Mouse (Mus musculus) ZHBTc4 (cell line): ENCODE results near the gene Nelfe.

Experiments used
- DNase-seq: peaks from one replicate; pipeline ENCODE4 v3.0.0-alpha.2; 2011; ENCODE audit warnings: low read depth, low spot score

Gene Nelfe

GRCm38 (mm10) chr17:34847192-34847591 lies 3.0 kb upstream of the Nelfe start:
- no peak for DNase-seq

GRCm38 (mm10) chr17:34847615-34848014 lies 2.6 kb upstream of the Nelfe start:
- DNase-seq = no peak

- no peak for DNase-seq
Measured at GRCm38 (mm10) chr17:34850517-34851125, 430 bp downstream of the Nelfe start.

- no peak for DNase-seq
Measured at GRCm38 (mm10) chr17:34853511-34853910, 3.3 kb downstream of the Nelfe start.

GRCm38 (mm10) chr17:34854761-34855160 lies 4.6 kb downstream of the Nelfe start:
- DNase-seq = no peak

DNA sequence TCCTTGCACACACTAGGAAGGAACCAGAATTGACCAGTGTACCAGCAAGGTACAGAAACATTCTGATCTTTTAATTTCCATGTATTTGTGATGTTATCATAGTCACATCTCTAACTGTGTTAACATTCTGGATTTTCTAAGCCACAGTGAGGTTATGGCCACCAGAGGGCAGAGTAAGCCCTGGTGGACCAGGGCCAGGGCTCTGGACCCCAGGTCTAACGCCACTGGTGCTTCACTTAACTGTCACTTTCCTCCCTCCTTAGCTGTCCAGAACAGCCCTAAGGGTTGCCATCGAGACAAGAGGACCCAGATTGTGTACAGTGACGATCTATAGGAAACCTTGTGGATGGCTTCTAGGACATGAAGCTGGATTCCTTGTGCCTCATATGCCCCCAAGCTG lies 5.6 kb downstream of the Nelfe start:
- peak; percentile 61 for DNase-seq

GRCm38 (mm10) chr17:34858670-34859069 lies 8.5 kb downstream of the Nelfe start:
- DNase-seq = no peak

- DNase-seq = no peak
Measured at GRCm38 (mm10) chr17:34860514-34860913, 10.3 kb downstream of the Nelfe start.

GRCm38 (mm10) chr17:34861704-34862415 lies 11.7 kb downstream of the Nelfe start:
- DNase-seq = no peak

- DNase-seq = no peak
Measured at GRCm38 (mm10) chr17:34862416-34863081, 12.4 kb downstream of the Nelfe start, which contains the start of gene Cfb. TSS of gene Cfb (minus strand) at chr17:34862518.

DNA sequence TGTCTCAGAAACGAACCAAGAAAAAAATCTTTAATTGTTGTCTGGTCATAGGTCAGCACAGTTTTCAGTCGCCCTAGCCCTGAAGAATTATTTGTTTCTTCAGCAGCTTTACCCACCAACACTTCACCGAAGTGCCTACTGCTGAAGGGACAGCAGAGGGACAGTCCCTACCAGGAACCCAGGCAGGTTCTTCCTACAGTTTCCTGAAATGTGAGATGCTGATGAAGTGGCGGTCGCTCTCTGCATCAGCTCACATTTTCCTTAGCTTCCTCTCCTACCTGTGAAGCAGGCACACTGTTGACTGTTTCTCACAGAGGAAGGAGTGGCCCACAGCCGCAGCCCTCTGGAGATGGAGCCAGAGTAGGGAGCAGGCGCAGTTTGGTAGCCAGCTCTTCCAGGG lies 15.8 kb downstream of the Nelfe start:
- no peak for DNase-seq

- no peak for DNase-seq
Measured at GRCm38 (mm10) chr17:34874321-34874720, 24.1 kb downstream of the Nelfe start.

DNA sequence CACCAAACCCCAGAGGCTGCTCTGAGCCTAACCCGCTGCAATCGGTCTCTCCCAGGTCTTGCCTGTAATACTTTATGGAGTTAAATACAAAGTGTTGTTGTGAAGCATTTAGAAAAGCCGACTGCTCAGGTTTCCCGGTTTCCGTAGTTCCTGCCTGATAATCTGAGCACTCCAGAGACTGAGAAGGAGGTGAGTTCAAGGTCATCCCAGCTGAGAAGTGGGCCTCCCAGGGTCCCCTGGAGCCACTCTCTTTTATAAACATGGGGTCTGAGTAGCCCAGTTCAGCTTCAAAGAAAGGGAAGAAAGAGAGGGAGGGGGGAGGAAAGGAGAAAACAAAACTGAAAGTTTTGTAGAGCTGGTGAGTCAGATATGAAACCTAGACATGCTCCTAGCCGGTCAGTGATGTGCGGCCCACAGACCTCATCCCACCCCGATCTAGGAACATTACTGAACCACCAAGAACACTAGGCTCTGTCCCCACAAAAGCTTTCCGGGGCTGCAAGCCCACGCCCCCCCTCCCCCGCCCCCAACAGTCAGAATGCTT lies 29.2 kb downstream of the Nelfe start, which contains the start of gene Zbtb12:
Gene Zbtb12, plus strand, starts transcription at position 148 of the 544 bp plus-strand sequence.
- no peak for DNase-seq

DNA sequence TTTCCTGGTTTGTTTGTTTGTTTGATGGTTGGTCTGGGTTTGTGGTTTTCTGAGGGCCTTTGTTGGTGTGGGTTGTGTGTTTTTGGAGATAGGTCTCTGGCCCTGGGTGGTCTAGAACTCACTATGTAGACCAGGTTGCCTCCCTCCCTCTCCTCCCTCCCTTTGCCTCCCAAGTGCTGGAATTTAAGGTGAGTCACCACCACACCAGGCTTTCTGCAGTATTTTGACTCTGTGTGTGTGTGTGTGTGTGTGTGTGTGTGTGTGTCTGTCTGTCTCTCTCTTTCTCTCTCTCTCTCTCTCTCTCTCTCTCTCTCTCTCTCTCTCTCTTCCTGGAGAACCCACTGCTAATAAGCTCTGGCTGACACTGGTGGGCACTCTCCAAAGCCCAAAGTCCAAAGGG lies 31.0 kb downstream of the Nelfe start:
- no peak for DNase-seq

GRCm38 (mm10) chr17:34881683-34882310 lies 31.6 kb downstream of the Nelfe start, which contains the start of gene Gm20547:
TSS of gene Gm20547 (minus strand) at chr17:34882042.
- peak; percentile 35 for DNase-seq

DNA sequence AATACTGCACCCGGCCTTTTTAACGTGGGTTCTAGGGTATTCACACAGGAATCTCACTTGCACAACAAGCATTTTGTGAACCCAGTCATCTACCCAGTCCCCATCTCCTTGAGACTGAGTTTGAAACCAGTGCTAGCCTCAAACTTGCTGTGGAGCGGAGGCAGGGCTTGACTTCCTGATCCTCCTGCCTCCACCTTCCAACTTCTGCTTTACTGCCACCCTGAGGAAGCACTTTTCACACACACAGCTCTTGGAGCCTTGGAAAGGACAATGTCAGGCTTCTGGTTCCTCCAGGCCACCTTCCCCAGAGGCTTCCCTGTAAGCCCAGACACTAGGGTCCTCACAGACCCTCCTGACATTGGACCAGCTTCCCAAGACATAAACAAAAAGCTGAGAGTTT lies 33.1 kb downstream of the Nelfe start:
- DNase-seq = no peak

DNA sequence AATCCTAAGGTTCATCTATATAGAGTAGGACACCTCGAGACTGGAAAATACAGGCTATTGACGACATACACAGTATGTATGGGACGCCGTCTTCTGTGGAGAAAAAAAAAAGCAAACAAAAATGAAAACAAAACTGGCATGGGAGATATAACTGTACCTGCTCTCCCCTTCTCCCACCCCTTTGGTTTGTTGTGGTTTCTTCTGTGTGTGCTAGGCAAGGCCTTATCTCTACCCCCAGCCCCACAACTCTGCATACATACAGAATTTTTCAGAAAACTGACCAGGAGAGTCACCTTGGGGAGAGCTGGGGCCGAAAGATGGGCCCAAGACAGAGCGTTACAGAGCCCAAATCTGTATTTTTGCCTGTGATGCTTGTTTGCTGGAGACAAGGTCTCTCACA lies 34.5 kb downstream of the Nelfe start:
- DNase-seq = no peak

DNA sequence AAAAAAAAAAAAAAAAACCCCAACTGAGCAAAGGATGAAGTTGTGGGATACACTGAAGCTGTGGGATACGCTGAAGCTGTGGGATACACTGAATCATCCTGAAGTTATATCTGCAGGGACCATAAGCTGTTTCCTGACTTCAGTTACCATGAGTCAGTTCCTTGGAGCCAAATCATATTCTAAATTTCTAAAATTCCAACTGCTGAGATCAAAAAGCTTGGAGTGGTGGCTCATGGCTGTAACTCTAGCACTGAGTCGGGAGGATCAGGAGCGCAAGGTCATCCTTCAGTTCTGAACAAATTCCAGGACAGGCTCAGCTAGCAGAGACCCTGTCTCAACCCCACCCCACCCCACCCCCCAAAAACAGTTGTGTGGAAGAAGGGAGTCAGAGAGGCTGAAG lies 35.4 kb downstream of the Nelfe start:
- no peak for DNase-seq

- no peak for DNase-seq
Measured at GRCm38 (mm10) chr17:34887942-34888341, 37.8 kb downstream of the Nelfe start.

GRCm38 (mm10) chr17:34890074-34890743 lies 40.0 kb downstream of the Nelfe start:
- peak; percentile 63 for DNase-seq

DNA sequence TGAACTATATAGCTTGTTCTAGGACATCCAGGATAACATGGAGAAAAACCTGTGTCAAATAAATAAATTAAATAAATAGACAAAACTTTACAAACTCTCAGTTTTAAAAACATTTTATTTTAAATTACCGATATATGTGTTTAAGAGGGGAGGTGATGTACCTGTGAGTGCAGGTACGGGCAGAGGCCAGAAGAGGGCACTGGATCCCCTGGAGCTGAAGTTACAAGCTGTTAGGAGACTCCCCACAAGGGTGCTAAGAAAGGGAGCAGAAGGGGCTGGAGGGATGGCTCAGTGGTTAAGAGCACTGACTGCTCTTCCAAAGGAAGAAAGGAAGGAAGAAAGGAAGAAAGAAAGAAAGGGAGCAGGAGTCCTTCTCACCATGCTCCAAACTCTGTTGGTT lies 41.2 kb downstream of the Nelfe start:
- peak; percentile 84 for DNase-seq
